Mouse (Mus musculus) liver, postnatal 0 days (tissue): ENCODE data around the gene Plekhh1. TPM values are rescaled to one million over a fixed set of nuclear protein-coding genes. Genes with fewer than 3 reads are reported as not detected.

Experiments used
- ATAC-seq: fragments of 200-750 bp; cut with Nextera tagmentation; 2 replicates; pipeline ENCODE4 v1.8.0; 2017; ENCODE audit warnings: mild to moderate bottlenecking, moderate library complexity
- DNase-seq: peaks from one replicate; pipeline ENCODE4 v3.0.0-alpha.2; 2016
- H3K27ac ChIP-seq: fragments of 300-500 bp; sonication (generic); 2 replicates; pipeline ENCODE4 v1.5.1; 2014; ENCODE audit warnings: antibody characterized with exemption, moderate library complexity, mild to moderate bottlenecking, low read depth
- H3K27me3 ChIP-seq: fragments of 300-500 bp; sonication (generic); 2 replicates; pipeline ENCODE4 v1.6.1; 2014; ENCODE audit warnings: low read length, control low read depth, mixed read lengths; ENCODE audit not compliant: insufficient read depth
- H3K36me3 ChIP-seq: fragments of 300-500 bp; sonication (generic); replicated peaks from 2 replicates; pipeline ENCODE4 v1.6.1; 2014; ENCODE audit warnings: mild to moderate bottlenecking, control low read depth, low read length, moderate library complexity, mixed read lengths; ENCODE audit not compliant: insufficient read depth
- H3K4me1 ChIP-seq: fragments of 300-500 bp; sonication (generic); 2 replicates; pipeline ENCODE4 v1.6.1; 2014; ENCODE audit warnings: antibody characterized with exemption, mild to moderate bottlenecking, control low read depth; ENCODE audit not compliant: insufficient read depth
- H3K4me2 ChIP-seq: fragments of 300-500 bp; sonication (generic); 2 replicates; pipeline ENCODE4 v1.6.1; 2014; ENCODE audit warnings: low read depth, mild to moderate bottlenecking, low read length, moderate library complexity, mixed read lengths
- H3K4me3 ChIP-seq: fragments of 300-500 bp; sonication (generic); 2 replicates; pipeline ENCODE4 v1.5.1; 2014; ENCODE audit warnings: low read depth, low read length
- H3K9ac ChIP-seq: fragments of 300-500 bp; sonication (generic); replicated peaks from 2 replicates; pipeline ENCODE4 v1.6.1; 2014; ENCODE audit warnings: mild to moderate bottlenecking, moderate library complexity
- H3K9me3 ChIP-seq: fragments of 300-500 bp; sonication (generic); 2 replicates; pipeline ENCODE4 v1.6.1; 2016; ENCODE audit warnings: mild to moderate bottlenecking, control low read depth, low read length, mixed read lengths
- CTCF ChIP-seq: sonication (generic); IDR thresholded peaks from 2 replicates; pipeline ENCODE4 v1.5.1; 2016; ENCODE audit warnings: antibody characterized with exemption, low read depth
- EP300 ChIP-seq: IDR thresholded peaks from 2 replicates; pipeline ENCODE4 v1.6.1; 2016; ENCODE audit warnings: antibody characterized with exemption, low read depth, mild to moderate bottlenecking
- WGBS: fragments of 180-500 bp; shearing (Covaris S2); extraction: QIAGEN DNeasy Blood & Tissue Kit; methylation state at CpG from one replicate; pipeline ENCODE4 v1.1.7; 2014; ENCODE audit not compliant: insufficient replicate concordance; 5-methylcytosine and 5-hydroxymethylcytosine counted together
- polyA plus RNA-seq: library from polyadenylated mRNA; unstranded; fragments of >200 nt; fragmentation: Nextera tagmentation; extraction: Ambion mirVana; gene quantifications from 2 replicates; pipeline ENCODE4 v1.2.1, GENCODE M21; 2015

Plekhh1 gene
- polyA plus RNA-seq, 1 experiment from 2014 or later, result 0.22 TPM

DNA sequence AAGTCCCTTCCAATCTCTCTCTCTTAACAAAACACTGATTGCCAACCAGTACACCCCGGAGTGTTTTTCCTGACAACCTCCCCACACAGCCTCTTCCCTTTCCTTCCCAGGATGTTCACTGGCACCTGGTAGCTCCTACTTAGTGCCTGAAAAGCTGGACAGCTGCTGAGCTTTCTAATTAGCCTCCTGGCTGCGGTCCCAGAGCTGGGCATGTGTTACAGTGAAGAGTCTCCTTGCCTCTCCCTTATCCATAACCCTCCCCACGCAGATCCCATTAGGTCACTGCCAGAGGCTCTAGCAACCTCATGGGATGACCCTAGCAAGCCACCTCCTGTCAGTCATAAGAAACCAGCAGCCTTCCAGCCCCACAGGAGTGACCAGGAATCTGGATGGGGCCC is 44.9 kb upstream of the Plekhh1 start:
- no peak overlapping the region for H3K4me3 ChIP-seq
- H3K4me2 ChIP-seq, result no peak overlapping the region
- no peak for TF ChIP-seq EP300
- no peak for TF ChIP-seq CTCF
- 0 out of 2 replicates have a peak, but pooled peaks cover 5% of the 10 kb centered on the region for H3K4me1 ChIP-seq
- no peaks in the 10 kb centered on the region for H3K27me3 ChIP-seq
- H3K27ac ChIP-seq, result no peak overlapping the region
- ATAC-seq (no peak), DNase-seq (no peak)
- WGBS, result 75% methylated on average over 3 of the region's 3 CpGs
- H3K36me3 ChIP-seq, result no peaks in the 10 kb centered on the region
- no peak overlapping the region for H3K9ac ChIP-seq
- no peaks in the 10 kb centered on the region for H3K9me3 ChIP-seq

DNA sequence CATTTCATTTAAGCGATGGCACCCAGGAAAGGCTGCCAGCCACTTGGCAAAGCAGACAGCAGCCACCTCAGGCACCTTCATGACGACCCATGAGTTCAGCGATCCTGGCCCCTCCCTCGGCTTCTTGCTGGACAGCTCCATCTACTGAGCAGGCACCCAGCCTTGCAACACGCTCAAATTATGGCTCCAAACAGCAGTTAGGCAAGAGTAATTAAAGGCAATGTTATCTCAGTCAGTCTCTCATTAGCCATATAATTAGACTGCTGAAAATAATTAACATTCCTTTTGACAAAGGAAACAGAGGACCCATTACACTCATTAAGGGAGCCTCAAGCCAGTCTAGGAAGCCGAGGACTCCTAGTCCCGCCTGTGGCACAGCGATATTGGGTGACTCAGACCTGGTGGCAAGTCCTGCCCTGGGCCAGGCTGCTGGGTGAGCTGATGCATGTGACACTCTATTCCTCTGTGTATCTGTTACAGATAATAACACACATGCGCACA is 41.3 kb upstream of the Plekhh1 start:
- H3K4me3 ChIP-seq, result no peak overlapping the region
- no peak overlapping the region for H3K27ac ChIP-seq
- no peak for ATAC-seq
- DNase-seq, result no peak
- H3K36me3 ChIP-seq, result no peaks in the 10 kb centered on the region
- H3K4me1 ChIP-seq, result no peaks in the 10 kb centered on the region
- H3K9ac ChIP-seq, result no peak overlapping the region
- no peaks in the 10 kb centered on the region for H3K9me3 ChIP-seq
- TF ChIP-seq EP300, result no peak
- no peak for TF ChIP-seq CTCF
- H3K4me2 ChIP-seq, result no peak overlapping the region
- WGBS, result 64% methylated on average over 9 of the region's 9 CpGs
- H3K27me3 ChIP-seq, result no peaks in the 10 kb centered on the region

DNA sequence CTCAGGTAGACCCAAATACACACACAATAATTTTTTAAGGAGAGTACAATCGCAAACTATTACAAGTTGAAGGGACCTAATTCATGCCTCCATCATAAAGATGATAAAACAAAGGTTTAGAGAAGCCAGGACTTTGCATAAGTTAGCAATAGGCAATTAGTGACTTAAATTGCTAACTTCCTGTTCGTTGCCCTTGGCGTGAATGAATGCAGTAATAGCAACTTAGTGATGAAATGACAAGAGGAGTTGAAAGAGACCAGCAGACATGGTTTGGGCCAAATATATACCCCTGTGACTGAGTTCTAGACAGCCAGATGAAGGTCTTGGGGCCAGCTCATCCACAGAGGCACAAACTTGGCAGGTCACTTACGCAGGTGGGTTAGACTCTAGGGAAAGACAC is 32.7 kb upstream of the Plekhh1 start:
- H3K36me3 ChIP-seq, result no peaks in the 10 kb centered on the region
- TF ChIP-seq CTCF (no peak), EP300 (no peak)
- no peaks in the 10 kb centered on the region for H3K27me3 ChIP-seq
- 67% methylated on average over 4 of the region's 4 CpGs for WGBS
- no peak overlapping the region for H3K27ac ChIP-seq
- H3K9ac ChIP-seq, result no peak overlapping the region
- ATAC-seq (no peak), DNase-seq (no peak)
- no peaks in the 10 kb centered on the region for H3K9me3 ChIP-seq
- H3K4me2 ChIP-seq, result no peak overlapping the region
- no peak overlapping the region for H3K4me3 ChIP-seq
- H3K4me1 ChIP-seq, result peaks cover 2% of the 10 kb centered on the region; the same call in 1 of the 2 replicates

DNA sequence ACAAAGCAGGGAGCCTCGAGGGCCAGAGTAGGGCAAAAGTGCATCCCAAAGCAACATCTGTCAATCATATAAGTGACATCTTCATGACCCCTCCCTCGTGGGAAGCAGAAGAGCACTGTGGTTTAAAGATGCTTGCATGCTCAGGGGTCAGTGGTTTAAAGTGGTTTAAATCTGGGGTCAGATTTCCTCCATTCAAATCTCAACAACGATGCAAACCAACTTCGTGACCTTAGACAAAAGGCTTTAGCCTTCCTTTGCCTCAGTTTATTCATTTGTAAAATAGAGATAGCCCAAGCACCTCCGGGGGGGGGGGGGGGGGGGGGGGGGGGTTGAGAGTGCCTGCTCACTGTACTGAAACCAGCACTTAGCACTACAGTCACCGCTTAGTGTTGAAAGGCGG is 32.3 kb upstream of the Plekhh1 start:
- Histone ChIP-seq H3K4me1 (peaks cover 2% of the 10 kb centered on the region; the same call in 1 of the 2 replicates), H3K36me3 (no peaks in the 10 kb centered on the region), H3K4me3 (no peak overlapping the region), H3K9ac (no peak overlapping the region), H3K4me2 (no peak overlapping the region), H3K9me3 (no peaks in the 10 kb centered on the region), H3K27me3 (no peaks in the 10 kb centered on the region), H3K27ac (no peak overlapping the region)
- whole genome bisulfite sequencing, result 51% methylated on average over 6 of the region's 7 CpGs
- DNase-seq, result no peak
- TF ChIP-seq EP300, result no peak
- no peak for TF ChIP-seq CTCF
- no peak for ATAC-seq

DNA sequence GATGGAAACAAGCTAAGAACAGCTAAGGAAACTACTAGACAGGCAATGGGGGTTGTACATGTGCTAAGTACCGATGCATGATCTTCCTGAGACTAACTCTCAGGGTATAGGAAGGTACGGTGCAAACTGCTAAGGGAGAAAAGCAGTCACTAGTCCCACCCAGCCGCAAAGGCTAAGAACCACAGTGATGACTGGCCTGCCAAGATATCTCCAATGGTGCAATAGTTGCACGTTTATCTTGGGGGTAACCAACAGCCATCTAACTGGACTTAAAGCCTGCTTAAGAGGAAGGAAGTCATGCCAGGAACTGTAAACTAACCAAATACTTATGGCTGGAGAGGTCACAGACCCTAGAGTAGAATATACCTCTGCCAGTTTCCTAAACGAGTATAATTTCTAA is 26.6 kb upstream of the Plekhh1 start:
- H3K27me3 ChIP-seq, result peaks cover 3% of the 10 kb centered on the region
- no peak overlapping the region for H3K4me3 ChIP-seq
- H3K4me1 ChIP-seq, result peaks cover 10% of the 10 kb centered on the region; the same call in 1 of the 2 replicates
- 35% methylated on average over 5 of the region's 5 CpGs for WGBS
- no peak overlapping the region for H3K27ac ChIP-seq
- ATAC-seq (no peak; the same call in 1 of the 2 replicates), DNase-seq (no peak)
- H3K9me3 ChIP-seq, result no peaks in the 10 kb centered on the region
- H3K36me3 ChIP-seq, result no peaks in the 10 kb centered on the region
- TF ChIP-seq CTCF (no peak), EP300 (peak; percentile 58; the same call in 1 of the 2 replicates)
- no peak overlapping the region for H3K4me2 ChIP-seq
- no peak overlapping the region for H3K9ac ChIP-seq

DNA sequence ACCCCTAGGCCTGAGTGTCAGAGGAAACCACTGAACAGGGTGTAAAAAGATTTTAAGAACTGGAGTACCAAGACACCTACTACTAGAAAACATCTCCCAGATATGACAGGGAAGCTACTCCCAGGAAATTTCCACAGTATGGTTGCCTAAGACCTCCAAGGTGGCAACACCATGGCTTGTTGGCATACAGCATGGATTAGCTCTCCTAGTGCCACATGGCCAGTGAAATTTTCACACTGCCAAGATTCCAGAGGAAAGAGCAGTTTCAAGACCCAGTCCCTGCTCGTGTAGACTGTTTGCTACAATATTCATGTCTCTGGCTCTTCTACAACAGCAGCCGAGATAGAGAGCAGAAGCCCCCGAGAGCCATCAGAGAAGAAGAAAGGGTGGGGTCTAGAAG is 26.0 kb upstream of the Plekhh1 start:
- TF ChIP-seq EP300 (no peak), CTCF (no peak)
- no peaks in the 10 kb centered on the region for H3K9me3 ChIP-seq
- H3K27ac ChIP-seq, result no peak overlapping the region
- H3K36me3 ChIP-seq, result no peaks in the 10 kb centered on the region
- peaks cover 10% of the 10 kb centered on the region; the same call in 1 of the 2 replicates for H3K4me1 ChIP-seq
- no peak overlapping the region for H3K4me3 ChIP-seq
- no peak overlapping the region for H3K9ac ChIP-seq
- WGBS, result 78% methylated on average over 3 of the region's 3 CpGs
- DNase-seq (no peak), ATAC-seq (no peak)
- H3K27me3 ChIP-seq, result peaks cover 9% of the 10 kb centered on the region
- H3K4me2 ChIP-seq, result no peak overlapping the region

DNA sequence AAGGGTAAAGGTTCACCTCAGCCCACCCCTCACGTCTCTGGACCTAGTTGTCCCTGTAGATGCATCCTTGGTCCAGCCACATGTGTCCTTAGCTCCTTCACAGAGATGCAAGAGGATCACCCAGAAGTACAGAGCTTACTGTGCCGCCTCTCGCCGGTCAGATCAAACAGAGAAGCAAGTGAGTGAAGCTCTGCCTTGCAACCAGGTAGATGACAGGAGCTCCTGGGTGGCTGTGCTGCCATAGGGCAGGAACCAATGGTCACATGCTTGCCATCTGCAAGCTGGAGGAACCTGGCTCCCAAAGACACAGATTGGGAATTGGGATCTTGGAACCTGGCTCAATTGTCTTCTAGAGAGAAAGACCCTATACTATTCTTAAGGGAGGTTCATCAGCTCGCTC is 23.5 kb upstream of the Plekhh1 start:
- H3K9me3 ChIP-seq, result no peaks in the 10 kb centered on the region
- no peak overlapping the region for H3K27ac ChIP-seq
- no peak overlapping the region for H3K4me3 ChIP-seq
- no peaks in the 10 kb centered on the region for H3K36me3 ChIP-seq
- no peak overlapping the region for H3K4me2 ChIP-seq
- DNase-seq, result no peak
- peaks cover 10% of the 10 kb centered on the region for H3K27me3 ChIP-seq
- no peak overlapping the region for H3K9ac ChIP-seq
- 77% methylated on average over 5 of the region's 5 CpGs for WGBS
- no peak for ATAC-seq
- TF ChIP-seq CTCF, result no peak
- no peak for TF ChIP-seq EP300
- H3K4me1 ChIP-seq, result peaks cover 7% of the 10 kb centered on the region; the same call in 1 of the 2 replicates
